Mouse (Mus musculus): Measurements from ENCODE around the gene Ssbp4. TPM values are rescaled to one million over a fixed set of nuclear protein-coding genes. Genes with fewer than 3 reads are reported as not detected.

The Ssbp4 gene
- polyA plus RNA-seq, 1 experiment from 2014 or later = 147 TPM

DNA sequence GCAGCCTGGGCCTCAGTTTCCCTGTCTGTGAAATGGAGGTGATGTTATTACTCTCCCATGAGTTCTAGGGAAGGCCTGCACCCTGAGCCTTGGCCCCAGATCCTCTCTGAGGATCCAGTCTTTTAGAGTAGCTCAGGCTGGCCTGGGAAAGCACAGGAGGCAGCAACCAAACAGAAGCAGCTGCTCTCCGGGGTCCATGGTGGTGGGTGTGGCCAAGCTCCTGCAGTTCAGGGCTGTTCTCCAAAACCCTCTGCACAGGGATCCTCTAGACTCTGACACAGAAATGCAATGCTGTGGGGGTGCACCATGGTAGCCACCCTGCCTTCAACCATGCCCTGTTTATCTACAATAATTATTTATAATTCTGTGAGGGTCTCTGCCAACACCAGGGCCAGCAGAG lies 5.1 kb upstream of the Ssbp4 start:
- H3K27ac ChIP-seq (ENCODE audit: low read depth, low read length) = no peak overlapping the region
- no peaks in the 10 kb centered on the region for H3K36me3 ChIP-seq (ENCODE audit: control insufficient read depth, insufficient read depth, low read length)
- peaks cover 20% of the 10 kb centered on the region for H3K4me1 ChIP-seq (ENCODE audit: control insufficient read depth, insufficient read depth, low read length)
- DNase-seq (ENCODE audit: low spot score) = no peak
- no peak for ATAC-seq
- H3K9ac ChIP-seq (ENCODE audit: low read length) = no peak overlapping the region
- 13% methylated on average over 1 of the region's 1 CpGs for WGBS
- H3K9me3 ChIP-seq (replicated peaks; ENCODE audit: control insufficient read depth, low read length) = no peaks in the 10 kb centered on the region
- H3K27me3 ChIP-seq (replicated peaks; ENCODE audit: control insufficient read depth, insufficient read depth, low read length) = peaks cover 4% of the 10 kb centered on the region; the same call in 1 of the 2 replicates
- H3K4me3 ChIP-seq (ENCODE audit: low read depth, low read length) = no peak overlapping the region
- H3K4me2 ChIP-seq (ENCODE audit: low read length) = no peak overlapping the region

DNA sequence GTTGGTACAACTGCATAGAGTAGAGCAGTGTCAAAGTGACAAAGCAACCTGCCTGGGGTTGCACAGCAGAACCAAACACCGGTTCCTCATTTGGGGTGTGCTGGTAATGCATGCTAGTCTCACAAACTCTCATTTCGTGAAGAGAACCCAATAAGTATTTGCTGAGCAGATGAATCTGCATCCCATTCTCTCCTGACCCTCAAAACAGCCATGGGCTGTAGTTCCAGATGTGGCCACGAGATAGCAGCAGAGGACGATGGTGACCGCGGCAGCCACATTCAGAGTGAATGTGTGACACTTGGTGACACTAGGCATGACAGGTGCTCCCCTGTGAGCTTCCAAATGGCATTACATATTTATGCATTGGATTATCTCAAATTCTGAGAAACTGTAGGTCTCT lies 3.2 kb upstream of the Ssbp4 start:
- peak; percentile 3; the same call in 1 of the 2 replicates for ATAC-seq
- peaks cover 4% of the 10 kb centered on the region; the same call in 1 of the 2 replicates for H3K27me3 ChIP-seq (replicated peaks; ENCODE audit: control insufficient read depth, insufficient read depth, low read length)
- 0% methylated on average over 6 of the region's 6 CpGs for whole genome bisulfite sequencing
- peak overlapping the region; percentile 56; the same call in 1 of the 2 replicates for H3K9ac ChIP-seq (ENCODE audit: low read length)
- peak overlapping the region; percentile 85 for H3K4me2 ChIP-seq (ENCODE audit: low read length)
- no peaks in the 10 kb centered on the region for H3K9me3 ChIP-seq (replicated peaks; ENCODE audit: control insufficient read depth, low read length)
- DNase-seq (ENCODE audit: low spot score) = peak; percentile 87
- no peaks in the 10 kb centered on the region for H3K36me3 ChIP-seq (ENCODE audit: control insufficient read depth, insufficient read depth, low read length)
- H3K4me3 ChIP-seq (ENCODE audit: low read depth, low read length) = peak overlapping the region; percentile 32
- no peak overlapping the region for H3K27ac ChIP-seq (ENCODE audit: low read depth, low read length)
- H3K4me1 ChIP-seq (ENCODE audit: control insufficient read depth, insufficient read depth, low read length) = peaks cover 33% of the 10 kb centered on the region

GRCm38 (mm10) chr8:70610796-70611771 lies 2.4 kb upstream of the Ssbp4 start:
- peak overlapping the region; percentile 85 for H3K4me2 ChIP-seq (ENCODE audit: low read length)
- 1% methylated on average over 54 of the region's 54 CpGs for WGBS
- H3K27me3 ChIP-seq (replicated peaks; ENCODE audit: control insufficient read depth, insufficient read depth, low read length) = peaks cover 4% of the 10 kb centered on the region; the same call in 1 of the 2 replicates
- peak overlapping the region; percentile 66 for H3K27ac ChIP-seq (ENCODE audit: low read depth, low read length)
- H3K9me3 ChIP-seq (replicated peaks; ENCODE audit: control insufficient read depth, low read length) = no peaks in the 10 kb centered on the region
- peak overlapping the region; percentile 32 for H3K4me3 ChIP-seq (ENCODE audit: low read depth, low read length)
- DNase-seq (ENCODE audit: low spot score) (peak; percentile 52), ATAC-seq (peak; percentile 24)
- H3K9ac ChIP-seq (ENCODE audit: low read length) = peak overlapping the region; percentile 56
- H3K4me1 ChIP-seq (ENCODE audit: control insufficient read depth, insufficient read depth, low read length) = peaks cover 34% of the 10 kb centered on the region
- no peaks in the 10 kb centered on the region for H3K36me3 ChIP-seq (ENCODE audit: control insufficient read depth, insufficient read depth, low read length)

- H3K36me3 ChIP-seq (ENCODE audit: control insufficient read depth, insufficient read depth, low read length) = no peaks in the 10 kb centered on the region
- peaks cover 4% of the 10 kb centered on the region; the same call in 1 of the 2 replicates for H3K27me3 ChIP-seq (replicated peaks; ENCODE audit: control insufficient read depth, insufficient read depth, low read length)
- ATAC-seq (peak; percentile 41), DNase-seq (ENCODE audit: low spot score) (peak; percentile 83)
- peak overlapping the region; percentile 51 for H3K9ac ChIP-seq (ENCODE audit: low read length)
- H3K4me1 ChIP-seq (ENCODE audit: control insufficient read depth, insufficient read depth, low read length) = peaks cover 34% of the 10 kb centered on the region
- H3K4me3 ChIP-seq (ENCODE audit: low read depth, low read length) = peak overlapping the region; percentile 31
- no peaks in the 10 kb centered on the region for H3K9me3 ChIP-seq (replicated peaks; ENCODE audit: control insufficient read depth, low read length)
- peak overlapping the region; percentile 85 for H3K4me2 ChIP-seq (ENCODE audit: low read length)
- peak overlapping the region; percentile 78 for H3K27ac ChIP-seq (ENCODE audit: low read depth, low read length)
- 1% methylated on average over 43 of the region's 45 CpGs for WGBS
Observed at GRCm38 (mm10) chr8:70609849-70610795, 1.4 kb upstream of the Ssbp4 start.

GRCm38 (mm10) chr8:70609368-70609848 lies 736 bp upstream of the Ssbp4 start:
- H3K27me3 ChIP-seq (replicated peaks; ENCODE audit: control insufficient read depth, insufficient read depth, low read length) = peaks cover 4% of the 10 kb centered on the region; the same call in 1 of the 2 replicates
- WGBS = 2% methylated on average over 33 of the region's 39 CpGs
- H3K9me3 ChIP-seq (replicated peaks; ENCODE audit: control insufficient read depth, low read length) = no peaks in the 10 kb centered on the region
- H3K4me1 ChIP-seq (ENCODE audit: control insufficient read depth, insufficient read depth, low read length) = peaks cover 34% of the 10 kb centered on the region
- peak overlapping the region; percentile 31 for H3K4me3 ChIP-seq (ENCODE audit: low read depth, low read length)
- peak overlapping the region; percentile 51 for H3K9ac ChIP-seq (ENCODE audit: low read length)
- peak overlapping the region; percentile 78 for H3K27ac ChIP-seq (ENCODE audit: low read depth, low read length)
- peak; percentile 66 for DNase-seq (ENCODE audit: low spot score)
- ATAC-seq = peak; percentile 40
- H3K36me3 ChIP-seq (ENCODE audit: control insufficient read depth, insufficient read depth, low read length) = no peaks in the 10 kb centered on the region
- peak overlapping the region; percentile 85 for H3K4me2 ChIP-seq (ENCODE audit: low read length)

- Histone ChIP-seq H3K27me3 (replicated peaks; ENCODE audit: control insufficient read depth, insufficient read depth, low read length) (peaks cover 4% of the 10 kb centered on the region; the same call in 1 of the 2 replicates), H3K4me2 (ENCODE audit: low read length) (peak overlapping the region; percentile 85), H3K4me3 (ENCODE audit: low read depth, low read length) (peak overlapping the region; percentile 77), H3K27ac (ENCODE audit: low read depth, low read length) (peak overlapping the region; percentile 44; the same call in 1 of the 2 replicates), H3K36me3 (ENCODE audit: control insufficient read depth, insufficient read depth, low read length) (no peaks in the 10 kb centered on the region), H3K9me3 (replicated peaks; ENCODE audit: control insufficient read depth, low read length) (no peaks in the 10 kb centered on the region), H3K9ac (ENCODE audit: low read length) (peak overlapping the region; percentile 92), H3K4me1 (ENCODE audit: control insufficient read depth, insufficient read depth, low read length) (peaks cover 34% of the 10 kb centered on the region)
- WGBS = 3% methylated on average over 63 of the region's 84 CpGs
- DNase-seq (ENCODE audit: low spot score) (peak; percentile 68), ATAC-seq (0 out of 2 replicates have a peak, but pooled peaks have one; percentile 7)
Observed at GRCm38 (mm10) chr8:70607898-70608748, 549 bp downstream of the Ssbp4 start.

DNA sequence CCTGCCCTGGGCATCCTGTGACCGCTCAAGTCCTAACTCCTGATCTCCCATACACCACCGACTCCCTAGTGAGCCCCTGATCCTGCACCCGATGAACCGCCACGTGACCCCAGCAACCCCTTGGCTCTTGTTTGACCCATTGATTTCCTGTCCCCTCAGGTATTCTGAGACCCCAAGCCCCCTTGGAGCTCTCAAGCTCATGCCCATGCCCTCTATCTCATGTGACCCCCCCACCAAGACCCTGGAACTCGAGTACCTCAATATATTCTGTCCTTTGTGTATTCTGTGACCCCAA lies 1.1 kb downstream of the Ssbp4 start:
- Histone ChIP-seq H3K27ac (ENCODE audit: low read depth, low read length) (peak overlapping the region; percentile 44; the same call in 1 of the 2 replicates), H3K4me1 (ENCODE audit: control insufficient read depth, insufficient read depth, low read length) (peaks cover 34% of the 10 kb centered on the region)
- ATAC-seq = no peak

More for the DNA sequence above, 1.1 kb downstream of the Ssbp4 start:
- Histone ChIP-seq H3K36me3 (ENCODE audit: control insufficient read depth, insufficient read depth, low read length) (peaks cover 4% of the 10 kb centered on the region; the same call in 1 of the 2 replicates), H3K9me3 (replicated peaks; ENCODE audit: control insufficient read depth, low read length) (no peaks in the 10 kb centered on the region), H3K4me3 (ENCODE audit: low read depth, low read length) (peak overlapping the region; percentile 77), H3K27me3 (replicated peaks; ENCODE audit: control insufficient read depth, insufficient read depth, low read length) (peaks cover 4% of the 10 kb centered on the region; the same call in 1 of the 2 replicates), H3K4me2 (ENCODE audit: low read length) (peak overlapping the region; percentile 85), H3K9ac (ENCODE audit: low read length) (peak overlapping the region; percentile 92)
- WGBS = 30% methylated on average over 6 of the region's 6 CpGs
- no peak for DNase-seq (ENCODE audit: low spot score)

Data from forebrain, embryonic 14.5 days (tissue).